25 mouse cellular contexts compared by ENCODE assay signal in the genomic region with DNA sequence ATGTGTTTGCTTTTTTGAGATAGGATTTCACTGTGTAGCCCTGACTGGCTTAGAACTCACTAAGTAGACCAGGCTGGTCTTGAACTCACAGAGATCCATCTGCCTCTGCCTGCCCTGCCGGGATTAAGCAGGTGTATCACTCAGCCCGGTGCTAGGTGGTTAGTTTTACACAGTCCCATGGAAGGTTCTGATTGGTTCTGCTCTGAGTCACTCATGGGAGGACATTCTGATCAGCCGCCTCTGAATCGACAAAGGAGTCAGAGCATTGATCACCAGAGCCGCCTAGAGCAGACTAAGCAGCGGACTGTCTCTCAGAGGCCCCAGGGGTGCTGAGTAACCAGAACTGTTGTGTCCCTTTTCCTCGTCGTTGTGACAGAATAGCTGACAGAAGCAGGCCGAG. TPM values are rescaled to one million over a fixed set of nuclear protein-coding genes. Genes with fewer than 3 reads are reported as not detected.
DNase-seq lines count a peak whose midpoint lies in the region; ATAC-seq and TF ChIP-seq lines count a peak whose summit lies in the region.
"Had no signal": no experiment of that assay in that cellular context is flagged by ENCODE, and none has a peak within 500 bp of the region (broad histone marks: within the 10 kb centered on the region; RNA-seq: fewer than 3 reads in every experiment).

No protein-coding gene starts in this region.

- no peak for DNase-seq in gastrocnemius, adult 2 months
- DNase-seq in gastrocnemius, adult 8-10 months (ENCODE audit: low spot score in 2 of 2), result no peak
- no peak for DNase-seq in ES-E14 (ENCODE audit: low read depth, low spot score)
- no peak for DNase-seq in right cerebral cortex, adult 2 months (ENCODE audit: low spot score in 2 of 2)
- DNase-seq: adrenal gland, postnatal 25 days; cerebellum, adult 18-20 months; cerebellum, adult 9-11 months; cerebellum, postnatal 36 days; embryo, embryonic 11 days had no signal

- H3K4me3 ChIP-seq in gastrocnemius, adult 2 months, result no peak overlapping the region
- H3K4me3 ChIP-seq in E14TG2a.4 (replicated peaks; ENCODE audit: low read length) (peak overlapping the region; percentile 79), ES-E14 (ENCODE audit: insufficient read depth in 1 of 2, low read depth in 1 of 2, low read length in 2 of 2, poor library complexity in 1 of 2, severe bottlenecking in 1 of 2) (peak overlapping the region; percentile 43 to 51; a peak in 3 of 4 replicates)
- no peak overlapping the region for H3K4me3 ChIP-seq in brown adipose tissue, adult 24 weeks (ENCODE audit: insufficient read depth, low read depth, low read length)
- no peak overlapping the region for H3K4me3 ChIP-seq in kidney, embryonic 14.5 days (ENCODE audit: low read length)
- H3K4me3 ChIP-seq: embryonic facial prominence, embryonic 10.5 days; embryonic facial prominence, embryonic 13.5 days; erythroblast, embryonic 14.5 days; forebrain, embryonic 12.5 days; forebrain, embryonic 15.5 days; heart, embryonic 12.5 days; heart, embryonic 15.5 days; hindbrain, embryonic 12.5 days; hindbrain, embryonic 15.5 days had no signal

- 91% methylated on average over 9 of the region's 9 CpGs for WGBS in kidney, embryonic 14.5 days

- H3K9ac ChIP-seq in ES-E14 (ENCODE audit: insufficient read depth, low read depth, low read length, poor library complexity, severe bottlenecking), result peak overlapping the region; percentile 57
- H3K9ac ChIP-seq in kidney, embryonic 14.5 days (ENCODE audit: low read depth, low read length), result no peak overlapping the region
- H3K9ac ChIP-seq: embryonic facial prominence, embryonic 13.5 days; forebrain, embryonic 12.5 days; forebrain, embryonic 15.5 days; heart, embryonic 12.5 days; heart, embryonic 15.5 days; hindbrain, embryonic 12.5 days; hindbrain, embryonic 15.5 days had no signal

- H3K9me3 ChIP-seq in E14TG2a.4 (ENCODE audit: low read length) (no peaks in the 10 kb centered on the region), ES-E14 (ENCODE audit: control insufficient read depth, insufficient read depth, low read depth, low read length) (no peaks in the 10 kb centered on the region)
- no peaks in the 10 kb centered on the region for H3K9me3 ChIP-seq in kidney, embryonic 14.5 days (ENCODE audit: control insufficient read depth, low read length)
- H3K9me3 ChIP-seq: embryonic facial prominence, embryonic 10.5 days; embryonic facial prominence, embryonic 13.5 days; forebrain, embryonic 12.5 days; forebrain, embryonic 15.5 days; G1E; heart, embryonic 12.5 days; heart, embryonic 15.5 days; hindbrain, embryonic 12.5 days; hindbrain, embryonic 15.5 days had no signal

- H3K36me3 ChIP-seq in E14TG2a.4 (ENCODE audit: insufficient read depth, low read length), result peaks cover 79% of the 10 kb centered on the region
- peaks cover 23% of the 10 kb centered on the region; the same call in 1 of the 2 replicates for H3K36me3 ChIP-seq in ES-E14 (ENCODE audit: control insufficient read depth, insufficient read depth, low read length, poor library complexity, severe bottlenecking)
- H3K36me3 ChIP-seq in kidney, embryonic 14.5 days (ENCODE audit: control insufficient read depth, insufficient read depth, low read length), result peaks cover 27% of the 10 kb centered on the region
- H3K36me3 ChIP-seq: forebrain, embryonic 15.5 days; hindbrain, embryonic 15.5 days had no signal

- ATAC-seq in kidney, embryonic 14.5 days (ENCODE audit: low FRiP score, low TSS enrichment), result no peak
- ATAC-seq: activated CD4-positive, CD25-positive, alpha-beta regulatory T cell, adult 4 months; forebrain, embryonic 15.5 days; intestine, postnatal 0 days; Patski had no signal

- no peak for TF ChIP-seq CTCF in gastrocnemius, adult 2 months (IDR thresholded peaks at IDR 0.05)
- no peak for TF ChIP-seq CTCF in E14TG2a.4 (conservative IDR thresholded peaks at IDR 0.05; ENCODE audit: low read length)

- H3K27me3 ChIP-seq in E14TG2a.4 (ENCODE audit: insufficient read depth, low read length), result no peaks in the 10 kb centered on the region
- H3K27me3 ChIP-seq in kidney, embryonic 14.5 days (ENCODE audit: control insufficient read depth, insufficient read depth, low read length), result no peaks in the 10 kb centered on the region
- H3K27me3 ChIP-seq: embryonic facial prominence, embryonic 13.5 days; forebrain, embryonic 12.5 days; forebrain, embryonic 15.5 days; heart, embryonic 12.5 days; heart, embryonic 15.5 days; hindbrain, embryonic 12.5 days; hindbrain, embryonic 15.5 days; Patski had no signal

- H3K27ac ChIP-seq in gastrocnemius, adult 2 months, result peak overlapping the region; percentile 13; the same call in 1 of the 2 replicates
- peak overlapping the region; percentile 12; the same call in 1 of the 2 replicates for H3K27ac ChIP-seq in ES-E14 (ENCODE audit: insufficient read depth, low read depth, low read length, poor library complexity, severe bottlenecking)
- H3K27ac ChIP-seq in brown adipose tissue, adult 24 weeks (replicated peaks; ENCODE audit: low read depth, low read length), result peak overlapping the region; percentile 67
- H3K27ac ChIP-seq in kidney, embryonic 14.5 days (ENCODE audit: low read depth, low read length), result no peak overlapping the region
- H3K27ac ChIP-seq: embryonic facial prominence, embryonic 10.5 days; embryonic facial prominence, embryonic 13.5 days; forebrain, embryonic 12.5 days; forebrain, embryonic 15.5 days; heart, embryonic 15.5 days; hindbrain, embryonic 12.5 days; hindbrain, embryonic 15.5 days had no signal

- intact Hi-C loops in gastrocnemius, adult 2 months (cut with DNase I), result no loop called here

- no peak overlapping the region for H3K4me2 ChIP-seq in kidney, embryonic 14.5 days (replicated peaks; ENCODE audit: low read depth, low read length)
- H3K4me2 ChIP-seq: embryonic facial prominence, embryonic 13.5 days; forebrain, embryonic 12.5 days; forebrain, embryonic 15.5 days; heart, embryonic 12.5 days; heart, embryonic 15.5 days; hindbrain, embryonic 12.5 days; hindbrain, embryonic 15.5 days had no signal

- in situ Hi-C loops in ES-E14 (cut with MboI; ENCODE audit: low sequenced_read_pairs in 2 of 2, unreplicated experiment in 2 of 2), result no loop called here

- H3K4me1 ChIP-seq in E14TG2a.4 (replicated peaks; ENCODE audit: low read depth, low read length) (peaks cover 84% of the 10 kb centered on the region), ES-E14 (ENCODE audit: control insufficient read depth in 2 of 2, insufficient read depth in 2 of 2, low read length in 2 of 2, poor library complexity in 1 of 2) (peaks cover 10 to 12% of the 10 kb centered on the region in 2 experiments; a peak in 3 of 4 replicates)
- no peaks in the 10 kb centered on the region for H3K4me1 ChIP-seq in brown adipose tissue, adult 24 weeks (ENCODE audit: control insufficient read depth, insufficient read depth, insufficient read length, low read length)
- H3K4me1 ChIP-seq in kidney, embryonic 14.5 days (ENCODE audit: control insufficient read depth, insufficient read depth, low read length), result no peaks in the 10 kb centered on the region
- H3K4me1 ChIP-seq: forebrain, embryonic 15.5 days; heart, embryonic 12.5 days; heart, embryonic 15.5 days; hindbrain, embryonic 12.5 days had no signal

TF ChIP-seq in ES-E14, 5 proteins besides CTCF, POLR2A, EP300 and RAD21:
- TF ChIP-seq MAFK (IDR thresholded peaks at IDR 0.05; ENCODE audit: insufficient read depth, low read depth, low read length), result no peak
- no peak for TF ChIP-seq CHD2 (IDR thresholded peaks at IDR 0.05; ENCODE audit: low read depth, low read length)
- no peak for TF ChIP-seq ZC3H11A (IDR thresholded peaks at IDR 0.05; ENCODE audit: borderline replicate concordance, low read depth, low read length)
- TF ChIP-seq HCFC1 (IDR thresholded peaks at IDR 0.05; ENCODE audit: borderline replicate concordance, insufficient read depth, low read length), result no peak
- TF ChIP-seq ZNF384 (IDR thresholded peaks at IDR 0.05; ENCODE audit: low read depth, low read length), result no peak

RNA-seq across cellular contexts. Expression of a gene that starts 8.6 kb away (rescaled TPM):
- under 1 TPM; 0.61 to 0.95 TPM for total RNA-seq in gastrocnemius, adult 2 months (2021)
- total RNA-seq in gastrocnemius, adult 8-10 months (2022), result under 1 TPM; 0.19 to 0.53 (median 0.42) TPM
- total RNA-seq in ES-E14 (2012; rRNA removed), result 43.4 and 62.0 TPM in 2 replicates
- polyA plus RNA-seq in brown adipose tissue, adult 24 weeks (2012; ENCODE audit: insufficient read depth, insufficient read length, missing spikeins), result 0.12 and 0.13 TPM in 2 replicates
- 31.9 and 34.9 TPM in 2 replicates for polyA plus RNA-seq in kidney, embryonic 14.5 days (2014; fragmentation: Nextera tagmentation; extraction: Ambion mirVana)

Comparison
In these comparisons a context has a peak if more than half of its experiments do, and no peak if none do; other contexts are left out.
1. H3K4me3 ChIP-seq: peak in E14TG2a.4 (single experiment) and ES-E14 (2 of 2); none in gastrocnemius, adult 2 months (single experiment), brown adipose tissue, adult 24 weeks (single experiment) and kidney, embryonic 14.5 days (single experiment).
2. RNA of a gene that starts 8.6 kb away (total RNA-seq): 43.4 to 62.0 TPM in ES-E14; 0.61 to 0.95 TPM in gastrocnemius, adult 2 months and 0.19 to 0.53 TPM in gastrocnemius, adult 8-10 months; every median in the first group is over 10 times any median in the second.